Mouse (Mus musculus) forebrain, embryonic 14.5 days (tissue): ENCODE results near the gene Ngef. TPM values are rescaled to one million over a fixed set of nuclear protein-coding genes. Genes with fewer than 3 reads are reported as not detected.
A peak's percentile ranks its signal among the peaks of the same experiment; 100 is the strongest.

Experiments used
- ATAC-seq: fragments of 200-750 bp; cut with Nextera tagmentation; 2 replicates; pipeline ENCODE4 v1.8.0; 2017; ENCODE audit warnings: mild to moderate bottlenecking, moderate library complexity
- DNase-seq: peaks from one replicate; pipeline ENCODE4 v3.0.0-alpha.2; 2015; ENCODE audit warnings: low spot score
- H3K27ac ChIP-seq: fragments of 300-500 bp; sonication (generic); 2 replicates; pipeline ENCODE4 v1.5.1; 2014; ENCODE audit warnings: low read depth, mild to moderate bottlenecking, control low read depth, low read length, moderate library complexity
- H3K27me3 ChIP-seq: fragments of 300-500 bp; sonication (generic); replicated peaks from 2 replicates; pipeline ENCODE4 v1.6.1; 2014; ENCODE audit warnings: low read length, control low read depth, mixed read lengths; ENCODE audit not compliant: control insufficient read depth, insufficient read depth
- H3K36me3 ChIP-seq: fragments of 300-500 bp; sonication (generic); 2 replicates; pipeline ENCODE4 v1.6.1; 2014; ENCODE audit warnings: low read length, control low read depth; ENCODE audit not compliant: control insufficient read depth, insufficient read depth
- H3K4me1 ChIP-seq: fragments of 300-500 bp; sonication (generic); 2 replicates; pipeline ENCODE4 v1.6.1; 2014; ENCODE audit warnings: antibody characterized with exemption, low read length, control low read depth; ENCODE audit not compliant: control insufficient read depth, insufficient read depth
- H3K4me2 ChIP-seq: fragments of 300-500 bp; sonication (generic); 2 replicates; pipeline ENCODE4 v1.6.1; 2014; ENCODE audit warnings: mild to moderate bottlenecking, control low read depth, low read length
- H3K4me3 ChIP-seq: fragments of 300-500 bp; sonication (generic); 2 replicates; pipeline ENCODE4 v1.5.1; 2014; ENCODE audit warnings: low read depth, low read length, control low read depth
- H3K9ac ChIP-seq: fragments of 300-500 bp; sonication (generic); 2 replicates; pipeline ENCODE4 v1.6.1; 2014; ENCODE audit warnings: mild to moderate bottlenecking, low read length, control low read depth, moderate library complexity
- H3K9me3 ChIP-seq: fragments of 300-500 bp; sonication (generic); replicated peaks from 2 replicates; pipeline ENCODE4 v1.6.1; 2016; ENCODE audit warnings: low read length, control low read depth, mixed read lengths; ENCODE audit not compliant: control insufficient read depth
- WGBS: fragments of 180-500 bp; shearing (Covaris S2); extraction: QIAGEN DNeasy Blood & Tissue Kit; methylation state at CpG from one replicate; pipeline ENCODE4 v1.1.7; 2014; 5-methylcytosine and 5-hydroxymethylcytosine counted together
- polyA plus RNA-seq: library from polyadenylated mRNA; unstranded; fragments of >200 nt; fragmentation: Nextera tagmentation; extraction: Ambion mirVana; gene quantifications from 2 replicates; pipeline ENCODE4 v1.2.1, GENCODE M21; 2014

Ngef gene
- polyA plus RNA-seq, 1 experiment from 2014 or later, result 8.0 TPM

- H3K4me3 ChIP-seq, result peak overlapping the region; percentile 69
- peak; percentile 80 for DNase-seq
Measured at GRCm38 (mm10) chr1:87510166-87510691, 63.4 kb downstream of the Ngef start.

GRCm38 (mm10) chr1:87509561-87510165 is 64.0 kb downstream of the Ngef start, which contains the start of gene Neu2:
Gene Neu2, plus strand, starts transcription at chr1:87509889.
- Histone ChIP-seq H3K36me3 (no peaks in the 10 kb centered on the region), H3K27me3 (peaks cover 25% of the 10 kb centered on the region), H3K9me3 (no peaks in the 10 kb centered on the region), H3K9ac (peak within 1 kb of the TSS; percentile 79), H3K4me3 (peak within 1 kb of the TSS; percentile 69), H3K27ac (no peak within 1 kb of the TSS), H3K4me1 (peaks cover 5% of the 10 kb centered on the region; the same call in 1 of the 2 replicates), H3K4me2 (peak within 1 kb of the TSS; percentile 94)
- WGBS, result 1% methylated on average over 51 of the region's 56 CpGs
- ATAC-seq, result peak; percentile 36
- no peak for DNase-seq

More at GRCm38 (mm10) chr1:87510166-87510691, 63.4 kb downstream of the Ngef start:
- H3K4me2 ChIP-seq, result peak overlapping the region; percentile 94
- H3K27me3 ChIP-seq, result peaks cover 25% of the 10 kb centered on the region
- H3K36me3 ChIP-seq, result no peaks in the 10 kb centered on the region
- no peaks in the 10 kb centered on the region for H3K9me3 ChIP-seq
- H3K27ac ChIP-seq, result no peak overlapping the region
- WGBS, result under 1% methylated on average over 41 of the region's 61 CpGs
- peaks cover 5% of the 10 kb centered on the region; the same call in 1 of the 2 replicates for H3K4me1 ChIP-seq
- ATAC-seq, result peak; percentile 91
- H3K9ac ChIP-seq, result peak overlapping the region; percentile 79

DNA sequence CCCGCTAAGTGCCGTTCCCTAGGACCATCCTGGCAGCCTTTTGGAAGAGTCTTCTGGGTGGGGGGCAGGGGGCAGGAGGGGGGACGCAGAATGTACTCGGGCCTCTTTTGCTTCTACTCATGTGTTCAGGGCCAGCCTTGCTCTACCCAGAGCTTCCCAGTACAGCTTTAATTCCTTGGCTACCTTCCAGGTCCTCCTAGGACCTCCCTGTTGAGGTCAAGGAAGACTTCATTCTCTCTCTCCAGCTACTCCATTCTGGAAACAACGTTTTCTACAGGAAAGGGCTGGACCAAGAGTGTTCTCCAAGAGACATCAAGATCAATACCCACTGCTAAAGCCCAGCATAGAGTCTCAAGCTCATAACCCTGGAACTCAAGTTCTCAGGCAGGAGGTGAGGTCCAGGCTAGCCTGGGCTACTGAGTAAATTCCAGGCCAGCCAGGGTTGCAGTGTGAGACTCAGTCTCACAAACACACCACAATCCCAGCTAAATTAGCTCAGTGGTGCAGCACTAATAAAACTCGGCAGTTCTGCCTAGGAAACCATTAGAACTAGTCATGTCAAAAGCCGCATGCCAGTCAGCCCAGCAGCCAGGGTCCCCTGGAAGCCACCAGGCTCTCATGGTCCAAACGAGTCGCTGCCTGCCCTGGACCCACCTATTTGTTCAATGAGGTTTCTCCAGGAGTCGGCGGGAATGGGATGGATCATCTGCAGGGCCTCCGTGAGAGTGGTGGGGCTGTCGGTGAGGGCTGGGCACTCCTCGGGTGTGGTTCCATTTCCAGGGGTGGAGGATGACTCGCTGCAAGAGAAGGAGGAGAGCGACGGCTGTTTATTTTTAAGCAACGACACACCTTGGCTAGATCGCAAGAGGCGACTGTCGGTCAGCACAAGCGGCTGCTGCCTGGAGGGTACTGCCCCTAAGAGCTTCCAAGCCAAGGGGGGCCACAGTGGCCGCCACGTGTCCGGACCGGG is 64.8 kb downstream of the Ngef start:
- DNase-seq (no peak), ATAC-seq (no peak)
- peak overlapping the region; percentile 94 for H3K4me2 ChIP-seq
- peak overlapping the region; percentile 79; the same call in 1 of the 2 replicates for H3K9ac ChIP-seq
- H3K4me3 ChIP-seq, result peak overlapping the region; percentile 69
- no peak overlapping the region for H3K27ac ChIP-seq
- H3K36me3 ChIP-seq, result no peaks in the 10 kb centered on the region
- no peaks in the 10 kb centered on the region for H3K9me3 ChIP-seq
- peaks cover 5% of the 10 kb centered on the region; the same call in 1 of the 2 replicates for H3K4me1 ChIP-seq
- 22% methylated on average over 26 of the region's 26 CpGs for WGBS
- H3K27me3 ChIP-seq, result peaks cover 25% of the 10 kb centered on the region

DNA sequence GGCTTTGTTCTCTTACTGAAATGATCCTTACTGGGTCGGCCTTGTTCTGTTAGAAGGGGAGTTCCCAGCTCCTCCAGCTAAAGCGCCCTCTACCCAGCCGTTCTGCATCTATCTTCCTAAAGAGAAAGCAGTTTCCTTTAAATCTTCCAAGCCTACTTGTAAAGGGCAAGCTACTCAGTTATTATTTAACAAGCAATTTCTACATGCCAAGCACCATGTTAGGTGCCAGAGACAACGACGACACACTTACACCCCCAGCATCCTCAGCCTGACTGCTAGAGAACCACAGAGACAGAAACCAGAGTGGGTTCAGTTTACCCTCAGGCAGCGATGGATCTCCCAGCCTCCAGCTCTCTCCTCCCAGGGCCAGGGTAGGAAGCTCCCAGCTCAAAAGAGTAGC is 65.8 kb downstream of the Ngef start:
- Histone ChIP-seq H3K4me1 (peaks cover 5% of the 10 kb centered on the region; the same call in 1 of the 2 replicates), H3K27me3 (peaks cover 25% of the 10 kb centered on the region), H3K27ac (no peak overlapping the region), H3K9me3 (no peaks in the 10 kb centered on the region), H3K4me3 (no peak overlapping the region), H3K36me3 (no peaks in the 10 kb centered on the region), H3K4me2 (no peak overlapping the region), H3K9ac (no peak overlapping the region)
- ATAC-seq (no peak), DNase-seq (no peak)
- WGBS, result 60% methylated on average over 6 of the region's 6 CpGs

GRCm38 (mm10) chr1:87505524-87505923 is 68.1 kb downstream of the Ngef start:
- DNase-seq (no peak), ATAC-seq (no peak)
- Histone ChIP-seq H3K36me3 (no peaks in the 10 kb centered on the region), H3K4me1 (peaks cover 5% of the 10 kb centered on the region; the same call in 1 of the 2 replicates), H3K9me3 (no peaks in the 10 kb centered on the region), H3K9ac (no peak overlapping the region), H3K4me2 (no peak overlapping the region), H3K4me3 (no peak overlapping the region), H3K27ac (no peak overlapping the region), H3K27me3 (peaks cover 21% of the 10 kb centered on the region)
- WGBS, result 92% methylated on average over 4 of the region's 4 CpGs

DNA sequence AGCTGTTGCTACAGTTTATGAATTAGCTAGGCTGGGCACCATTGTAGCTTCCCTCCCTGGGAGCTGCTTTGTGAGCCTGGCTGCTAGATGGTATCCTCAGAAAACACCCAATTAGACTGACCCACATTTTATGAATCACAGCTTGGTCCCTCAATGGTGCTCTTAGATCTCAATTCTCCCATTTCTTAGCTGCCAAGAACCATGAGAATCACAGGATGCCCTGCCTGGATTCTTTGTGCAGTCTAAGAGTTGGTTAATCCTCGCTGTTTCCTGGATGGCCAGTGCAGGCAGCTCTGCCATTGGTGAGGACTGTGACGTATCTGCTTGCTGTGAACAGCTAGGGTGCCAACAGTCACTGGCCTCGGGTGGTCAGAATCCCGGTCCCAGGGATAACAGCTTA is 80.1 kb downstream of the Ngef start:
- 71% methylated on average over 4 of the region's 4 CpGs for WGBS
- no peaks in the 10 kb centered on the region for H3K36me3 ChIP-seq
- no peak overlapping the region for H3K4me3 ChIP-seq
- H3K9ac ChIP-seq, result no peak overlapping the region
- ATAC-seq, result no peak
- no peak overlapping the region for H3K27ac ChIP-seq
- H3K9me3 ChIP-seq, result no peaks in the 10 kb centered on the region
- DNase-seq, result no peak
- no peaks in the 10 kb centered on the region for H3K27me3 ChIP-seq
- H3K4me1 ChIP-seq, result no peaks in the 10 kb centered on the region
- no peak overlapping the region for H3K4me2 ChIP-seq

GRCm38 (mm10) chr1:87492285-87492684 is 81.4 kb downstream of the Ngef start:
- no peak for ATAC-seq
- no peak for DNase-seq
- Histone ChIP-seq H3K27ac (no peak overlapping the region), H3K4me1 (no peaks in the 10 kb centered on the region), H3K9ac (no peak overlapping the region), H3K36me3 (no peaks in the 10 kb centered on the region), H3K27me3 (no peaks in the 10 kb centered on the region), H3K4me3 (no peak overlapping the region), H3K9me3 (no peaks in the 10 kb centered on the region), H3K4me2 (no peak overlapping the region)
- WGBS, result 92% methylated on average over 3 of the region's 3 CpGs

DNA sequence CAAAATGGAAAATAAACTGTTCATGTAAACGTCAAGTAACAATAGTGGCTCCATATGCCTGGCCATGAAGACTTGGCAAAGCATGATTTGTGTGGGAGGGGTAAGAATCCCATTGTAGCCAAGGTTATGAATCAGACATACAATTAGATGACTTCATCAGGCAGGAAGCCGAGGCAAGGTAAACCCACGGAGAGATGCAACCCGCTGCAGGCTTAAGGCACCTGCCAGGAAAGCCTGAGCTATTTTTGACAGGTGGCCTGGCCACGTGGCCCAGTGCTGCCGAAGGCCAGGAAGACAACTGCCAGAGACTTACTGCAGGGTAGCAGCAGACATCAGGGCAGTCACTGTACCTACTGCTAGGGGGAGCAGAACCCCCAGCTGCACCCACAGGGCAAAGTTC is 87.3 kb downstream of the Ngef start:
- no peak for ATAC-seq

More for the DNA sequence above, 87.3 kb downstream of the Ngef start:
- Histone ChIP-seq H3K27ac (no peak overlapping the region), H3K9me3 (no peaks in the 10 kb centered on the region), H3K36me3 (no peaks in the 10 kb centered on the region), H3K4me1 (no peaks in the 10 kb centered on the region), H3K27me3 (no peaks in the 10 kb centered on the region), H3K4me3 (no peak overlapping the region), H3K4me2 (no peak overlapping the region), H3K9ac (no peak overlapping the region)
- DNase-seq, result no peak
- 73% methylated on average over 6 of the region's 6 CpGs for WGBS
